Mouse (Mus musculus) embryo, embryonic 10 days (tissue): ENCODE measurements around the gene Cox8b.
"Not testable (repeated sequence)": the region's sequence is repeated elsewhere in the genome, so short reads cannot be mapped to it uniquely, and the experiment has no call there.

Experiments used
- DNase-seq: peaks from one replicate; pipeline ENCODE4 v3.0.0-alpha.2; 2015; ENCODE audit warnings: low spot score

Gene Cox8b

DNA sequence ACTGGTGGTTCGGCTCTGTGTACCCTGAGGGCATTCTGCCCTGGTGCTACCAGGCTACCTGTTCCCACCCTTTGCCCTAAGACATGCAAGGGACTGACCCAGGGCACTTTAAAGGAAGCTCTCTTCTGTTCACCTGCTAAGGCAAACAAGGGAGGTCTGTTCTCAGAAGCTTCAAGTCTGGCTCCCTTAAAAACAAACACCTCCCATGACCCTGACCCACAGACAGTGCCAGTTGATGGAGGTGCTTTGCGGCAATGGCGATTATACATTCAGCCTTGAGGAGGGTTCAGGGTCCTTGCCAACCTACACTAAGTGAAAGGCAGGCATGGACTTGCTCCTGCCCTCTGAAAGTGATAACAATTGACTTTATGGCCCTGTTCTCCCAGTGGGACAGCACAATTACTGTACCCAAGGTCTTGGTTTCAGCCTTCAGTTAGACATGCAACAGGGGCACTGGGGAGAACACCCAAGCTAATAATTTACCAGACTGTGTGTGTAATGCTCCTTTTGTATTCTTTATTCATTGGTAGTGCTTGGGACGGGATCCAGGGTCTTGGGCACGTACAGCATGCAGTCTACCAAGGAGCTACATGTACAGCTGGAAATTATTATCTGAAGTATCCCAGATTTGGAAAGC lies 12.7 kb upstream of the Cox8b start:
- no peak for DNase-seq

DNA sequence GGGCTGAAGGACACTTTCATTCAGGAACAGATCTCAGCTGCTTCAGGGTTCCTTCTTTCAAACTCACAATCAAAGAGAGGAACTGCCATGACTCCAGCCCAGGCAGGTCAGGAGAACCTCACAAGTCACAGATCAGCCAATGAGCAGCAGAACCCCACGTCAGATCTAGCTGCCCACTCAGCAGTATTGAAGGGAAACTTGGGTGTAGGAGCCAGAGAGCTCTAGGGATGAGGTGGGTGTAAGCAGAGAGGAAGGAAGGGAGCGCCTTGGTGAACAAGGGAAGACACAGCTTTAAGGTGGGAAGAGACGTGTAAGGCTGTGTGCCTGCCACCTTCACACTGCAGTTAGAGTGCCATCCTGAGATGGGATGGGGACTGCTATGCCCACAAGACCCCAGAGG lies 12.0 kb upstream of the Cox8b start:
- no peak for DNase-seq

DNA sequence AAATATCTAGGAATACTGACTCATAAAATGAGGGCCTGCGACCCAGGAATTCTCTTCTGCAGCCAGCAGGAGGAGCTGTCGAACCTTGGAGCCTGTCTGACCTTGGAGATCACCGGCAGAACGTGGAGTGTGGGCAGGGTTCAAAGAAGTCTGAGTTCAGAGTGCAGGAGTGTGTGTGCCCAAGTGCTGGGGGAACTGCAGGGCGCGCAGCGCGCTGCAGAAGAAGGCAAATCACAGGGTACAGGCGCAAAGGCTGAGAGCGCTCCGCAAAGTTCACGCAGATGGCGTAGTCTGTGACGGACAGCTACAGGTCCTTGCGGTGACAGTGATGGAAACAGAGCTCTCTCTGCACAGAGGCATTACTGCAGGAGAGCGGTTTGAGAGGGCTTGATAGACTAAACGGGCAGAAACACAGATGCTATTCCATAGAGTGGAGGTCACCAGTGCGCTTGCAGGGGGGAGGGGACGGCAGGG lies 8.4 kb upstream of the Cox8b start:
- DNase-seq = peak; percentile 92

- no peak for DNase-seq
These were observed 7.9 kb upstream of the Cox8b start for GRCm38 (mm10) chr7:140908181-140908580.

GRCm38 (mm10) chr7:140907697-140908096 lies 7.5 kb upstream of the Cox8b start:
- DNase-seq = no peak

DNA sequence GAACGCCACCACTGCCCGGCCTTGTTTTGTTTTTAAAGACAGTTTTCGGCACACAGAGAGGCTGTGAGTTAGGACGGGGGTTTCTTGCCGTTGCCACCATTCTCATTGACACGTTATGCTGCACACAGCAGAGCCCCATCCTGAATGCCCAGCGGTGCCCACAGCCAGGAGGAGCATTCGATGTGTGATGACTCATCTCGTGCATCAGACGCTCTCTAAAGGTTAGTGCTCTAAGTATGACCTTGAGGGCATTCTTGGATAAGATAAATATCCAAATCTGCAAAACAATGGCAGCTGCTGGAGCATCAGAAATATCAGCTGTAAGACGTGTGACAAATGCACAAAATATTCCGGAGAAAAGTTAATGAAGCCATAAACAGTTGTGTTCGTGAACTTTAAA lies 6.9 kb upstream of the Cox8b start:
- DNase-seq = no peak

DNA sequence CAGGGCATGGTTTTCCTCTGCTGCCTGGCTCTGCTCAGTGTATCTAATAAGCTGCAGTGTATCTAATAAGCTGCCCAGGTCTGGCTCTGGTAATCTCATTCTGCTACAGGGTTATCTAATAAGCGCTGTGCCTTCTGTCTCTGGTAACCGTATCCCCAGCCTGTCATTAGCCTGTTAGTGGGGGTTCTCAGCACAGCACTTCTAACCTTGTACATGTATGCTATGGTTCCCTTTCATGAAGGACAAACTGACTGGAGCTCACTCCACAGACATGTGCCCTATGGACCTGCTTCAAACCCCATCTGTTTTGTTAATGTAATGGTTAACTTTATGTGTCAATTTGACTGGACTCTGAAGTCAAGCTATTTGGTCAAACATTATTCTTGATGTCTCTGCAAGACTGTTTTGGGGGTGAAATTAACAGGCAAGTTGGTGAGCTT lies 5.4 kb upstream of the Cox8b start:
- DNase-seq = no peak

DNA sequence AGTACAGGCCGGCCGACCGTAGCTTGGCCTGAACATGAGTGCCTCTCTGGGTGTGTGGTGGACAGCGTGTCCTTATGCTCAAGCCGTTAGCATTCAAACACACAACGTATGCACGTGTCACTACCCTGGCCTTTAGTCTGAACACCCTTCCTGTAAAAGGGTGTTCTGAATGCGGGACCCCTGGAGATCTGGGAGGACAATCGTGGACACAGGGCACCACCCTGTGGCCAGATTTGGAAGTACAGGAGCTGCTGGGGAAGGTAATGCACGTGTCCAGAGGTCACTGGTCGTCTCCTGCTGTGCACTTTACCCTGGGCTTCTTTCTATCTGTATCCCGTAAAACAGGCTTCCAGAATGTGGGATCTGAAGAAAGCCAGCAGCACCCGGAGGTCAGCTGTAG lies 3.0 kb upstream of the Cox8b start:
- peak; percentile 82 for DNase-seq

DNA sequence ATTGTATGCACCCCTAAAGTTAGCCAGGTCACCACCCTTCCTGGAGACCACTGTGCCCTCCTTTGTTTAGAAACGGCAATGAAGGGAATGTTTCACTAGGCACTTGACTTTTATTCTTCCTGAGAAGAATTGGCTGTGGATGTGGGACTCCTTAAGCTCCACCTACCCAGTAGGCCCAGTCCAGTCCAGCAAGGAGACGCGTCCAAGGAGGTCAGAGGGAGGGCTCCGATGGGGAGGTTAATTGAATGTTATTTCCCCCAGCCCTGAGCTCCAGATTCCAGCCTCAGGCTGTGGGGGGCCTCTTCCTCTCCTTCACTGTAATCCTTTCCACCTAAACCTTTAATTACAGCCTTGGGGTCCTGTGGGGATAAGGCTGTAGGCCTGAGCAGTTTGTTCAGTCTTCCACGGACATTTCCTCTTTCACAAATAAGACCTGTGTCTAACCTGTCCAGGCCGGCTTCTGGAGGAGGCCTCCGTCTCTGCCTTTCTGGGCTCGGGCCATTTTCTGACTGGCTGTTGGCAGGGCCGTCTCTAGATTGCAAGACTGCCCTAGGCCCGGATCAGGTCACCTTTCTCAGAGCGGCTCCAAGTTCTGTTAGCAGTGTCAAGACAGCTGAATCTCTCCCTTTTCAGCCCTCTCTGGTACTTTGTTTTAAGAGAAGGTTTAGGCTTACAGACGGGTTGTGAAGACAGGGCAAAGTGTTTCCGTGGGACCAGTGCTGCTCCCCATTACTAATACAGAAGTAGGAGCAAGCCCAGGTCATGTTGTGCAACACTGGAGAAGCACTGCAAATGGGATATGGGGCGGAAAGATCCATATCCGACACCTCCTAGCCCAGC lies 2.0 kb upstream of the Cox8b start:
- no peak for DNase-seq

DNA sequence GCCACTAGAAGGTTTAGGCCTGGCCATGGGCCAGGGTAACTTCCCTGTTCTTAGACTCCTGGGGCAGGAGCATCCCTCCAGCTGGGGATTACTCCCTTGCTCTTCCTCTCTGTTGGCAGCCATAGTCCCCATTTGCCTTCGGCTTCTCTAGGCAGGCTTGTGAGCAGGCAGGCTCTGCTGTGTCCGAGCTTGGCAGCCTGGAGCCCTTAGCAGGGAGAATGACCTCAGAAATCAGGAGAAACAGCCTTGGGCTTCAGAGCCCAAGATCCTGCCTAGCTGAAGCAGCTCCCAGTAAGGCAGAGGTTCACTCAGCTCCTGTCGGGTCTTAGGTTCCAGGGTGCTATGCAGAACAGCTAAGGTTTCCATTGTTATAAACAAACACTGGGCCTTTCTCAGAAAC lies 1.1 kb downstream of the Cox8b start:
- DNase-seq = no peak

DNA sequence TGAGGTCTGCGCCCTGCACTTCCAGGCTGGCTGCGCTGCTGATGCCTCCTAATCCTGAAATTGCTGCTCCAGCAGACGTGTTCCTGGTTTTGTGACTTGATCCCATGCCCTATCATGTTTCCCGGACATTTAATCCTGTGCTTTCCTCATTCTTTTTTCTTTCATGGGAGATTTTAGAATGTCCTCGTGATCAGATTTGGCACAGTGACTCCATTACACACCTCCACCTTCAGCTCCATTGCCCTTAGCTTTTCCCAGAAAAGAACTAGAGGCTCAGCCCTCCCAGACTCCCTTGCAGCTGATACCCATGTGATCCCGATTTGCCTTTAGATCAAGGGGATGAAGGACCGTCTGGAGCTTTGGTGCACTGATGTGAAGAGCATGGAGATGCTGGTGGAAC lies 2.4 kb downstream of the Cox8b start:
- DNase-seq = no peak

DNA sequence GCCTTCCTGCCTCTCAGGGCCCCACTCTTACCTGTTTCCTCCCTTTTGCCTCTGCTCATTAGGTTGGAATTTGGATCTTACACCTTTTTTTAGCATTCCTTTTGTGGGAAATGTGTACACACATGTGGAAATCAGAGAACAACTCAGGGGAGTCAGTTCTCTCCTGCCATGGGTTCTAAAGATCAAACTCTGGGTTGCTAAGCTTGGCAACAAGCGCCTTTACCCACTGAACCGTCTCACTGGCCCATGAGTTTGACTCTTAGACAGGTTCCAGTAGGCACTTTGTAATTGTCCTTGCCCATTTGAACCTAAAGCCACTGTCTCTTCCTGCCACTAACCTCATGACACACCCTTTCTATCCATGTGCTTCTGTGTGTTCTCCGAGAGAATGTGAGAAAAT lies 5.6 kb downstream of the Cox8b start:
- DNase-seq = no peak

- DNase-seq = no peak
These were observed 6.2 kb downstream of the Cox8b start for GRCm38 (mm10) chr7:140894031-140894430.

GRCm38 (mm10) chr7:140890636-140891035 lies 9.6 kb downstream of the Cox8b start:
- DNase-seq = not testable (repeated sequence)

- DNase-seq = peak; percentile 8
These were observed 17.8 kb downstream of the Cox8b start for GRCm38 (mm10) chr7:140882469-140882803.

DNA sequence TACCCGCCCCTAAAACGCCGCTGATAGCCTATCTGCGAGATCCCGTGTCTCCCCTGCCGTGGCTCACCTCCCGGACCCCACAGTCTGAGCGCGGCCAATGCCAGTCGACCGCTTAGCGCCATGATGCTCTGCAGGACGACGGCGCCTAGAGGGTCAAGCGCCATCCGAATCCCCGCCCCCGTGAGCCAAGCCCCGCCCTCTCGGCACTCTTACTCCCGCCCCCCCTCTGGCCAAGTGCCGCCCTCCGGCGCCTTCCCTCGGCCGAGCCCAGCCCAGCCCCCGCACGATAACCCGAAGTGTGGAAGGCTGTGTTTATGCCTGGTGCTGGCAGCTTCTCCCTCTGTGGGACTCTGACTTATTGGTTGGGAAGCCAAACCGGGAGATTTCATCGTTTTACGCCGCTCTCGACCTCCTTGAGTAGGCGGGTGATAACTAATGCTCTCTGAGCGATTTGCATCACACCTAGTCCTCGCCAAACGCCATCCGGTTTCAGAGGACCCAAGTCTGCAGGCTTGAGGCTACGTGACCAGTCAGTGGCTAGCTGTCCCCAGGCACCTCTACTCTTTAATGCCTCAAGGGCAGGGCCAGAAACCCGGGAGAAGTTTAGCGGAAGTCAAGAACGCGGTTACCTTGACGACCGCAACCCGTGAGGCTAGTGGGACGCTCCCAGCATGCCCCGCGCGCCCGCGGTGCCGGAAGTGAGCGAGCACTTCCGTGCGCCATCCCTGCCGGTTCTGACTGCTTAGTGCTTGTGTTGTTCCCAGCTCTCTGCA lies 18.4 kb downstream of the Cox8b start, which contains the start of the genes Psmd13 and Sirt3:
Gene Psmd13 (plus strand): TSS at position 273 of the 773 bp plus-strand sequence.
Gene Sirt3 (minus strand): TSS at position 614 of the 773 bp plus-strand sequence.
- peak; percentile 97 for DNase-seq

DNA sequence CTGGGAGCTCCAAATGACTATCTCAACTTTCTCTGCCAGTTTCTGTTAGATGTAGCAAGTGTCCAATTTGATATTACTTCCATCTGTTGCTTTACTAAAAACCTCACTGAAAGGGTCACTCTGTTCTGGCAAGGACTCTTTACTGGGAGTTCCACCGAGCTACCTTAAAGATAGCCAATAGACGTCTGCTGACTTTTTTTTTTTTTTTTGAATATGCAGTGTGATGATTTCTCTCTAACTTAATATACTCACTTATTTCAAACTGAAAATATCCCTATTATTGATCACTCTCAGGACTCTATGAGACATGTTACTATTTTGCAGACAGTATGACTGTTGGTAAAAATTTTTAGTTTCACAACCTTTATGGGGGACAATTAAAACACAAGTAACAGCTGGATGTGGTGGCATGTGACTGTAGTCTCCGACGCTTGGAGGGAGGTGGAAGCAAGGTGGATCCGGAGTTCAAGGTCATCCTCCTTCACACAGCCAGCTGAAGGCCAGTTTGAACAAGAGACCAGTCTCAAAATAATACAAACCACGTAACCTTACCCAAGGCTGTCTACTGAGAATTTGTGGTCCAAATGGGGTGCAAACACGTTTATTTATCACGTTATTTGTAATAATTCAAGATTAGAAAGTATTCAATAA lies 19.3 kb downstream of the Cox8b start:
- peak; percentile 7 for DNase-seq

- DNase-seq = no peak
These were observed 19.8 kb downstream of the Cox8b start for GRCm38 (mm10) chr7:140880419-140880818.

- no peak for DNase-seq
These were observed 20.9 kb downstream of the Cox8b start for GRCm38 (mm10) chr7:140879355-140879754.

GRCm38 (mm10) chr7:140877364-140877763 lies 22.9 kb downstream of the Cox8b start:
- no peak for DNase-seq

GRCm38 (mm10) chr7:140874224-140874623 lies 26.0 kb downstream of the Cox8b start:
- no peak for DNase-seq

DNA sequence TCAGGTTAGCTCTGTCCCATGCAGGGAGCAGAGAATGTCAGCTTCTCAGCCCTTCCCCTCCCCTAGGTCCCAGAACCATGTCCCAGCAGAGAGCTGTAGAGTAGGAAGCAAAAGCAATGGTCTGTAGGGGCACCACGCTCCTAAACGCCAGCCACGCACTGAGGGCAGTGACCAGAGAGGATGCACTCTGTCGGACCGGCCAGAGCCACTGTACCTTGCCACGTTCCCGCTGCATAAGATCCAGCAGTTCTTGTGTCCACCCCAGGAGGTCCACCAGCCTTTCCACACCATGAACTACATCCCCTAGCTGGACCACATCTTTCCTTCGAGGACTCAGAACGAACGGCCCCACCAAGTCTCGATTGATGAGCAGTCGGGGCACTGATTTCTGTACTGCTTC lies 35.5 kb downstream of the Cox8b start:
- no peak for DNase-seq
